Mouse (Mus musculus): Measurements from ENCODE around the gene Ptpre. TPM values are rescaled to one million over a fixed set of nuclear protein-coding genes. Genes with fewer than 3 reads are reported as not detected.
"Not testable (repeated sequence)": the region's sequence is repeated elsewhere in the genome, so short reads cannot be mapped to it uniquely, and the experiment has no call there.

Gene Ptpre
- 1.1 and 1.8 TPM in 2 replicates for polyA plus RNA-seq (2016; fragmentation: Nextera tagmentation; extraction: Ambion mirVana)

DNA sequence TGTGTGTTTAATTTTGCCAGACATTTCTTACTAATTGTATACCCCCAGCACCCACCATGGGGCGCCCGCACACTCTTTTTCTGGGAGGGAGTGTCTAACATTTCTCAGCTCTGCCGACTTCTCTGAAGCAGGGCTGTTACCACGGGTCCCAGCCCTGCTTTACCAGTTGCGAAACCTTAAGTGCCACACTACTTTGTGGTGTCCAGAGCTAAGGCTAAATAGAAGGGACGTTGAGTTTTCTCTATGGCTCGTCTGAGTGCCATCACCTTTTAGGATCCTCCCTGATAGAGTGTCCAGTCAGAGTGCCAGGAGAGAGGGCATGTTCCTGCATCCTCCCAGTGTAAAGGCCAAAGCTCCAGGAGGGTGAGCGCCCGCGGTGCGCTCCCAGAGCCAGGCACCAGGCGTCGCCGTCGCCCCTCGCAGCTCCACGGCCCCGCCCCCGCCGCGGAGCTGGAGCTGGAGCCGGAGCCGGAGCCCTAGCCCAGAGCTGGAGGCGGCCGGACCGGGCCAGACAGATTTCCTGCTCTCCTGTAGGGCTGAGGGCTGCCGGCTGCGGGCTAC lies at the start of gene Ptpre:
Gene Ptpre (plus strand): TSS at position 141 of the 561 bp plus-strand sequence.
- Histone ChIP-seq H3K27ac (peak within 1 kb of the TSS; percentile 26), H3K27me3 (ENCODE audit: insufficient read depth, poor library complexity, severe bottlenecking) (peaks cover 38% of the 10 kb centered on the region), H3K4me1 (peaks cover 9% of the 10 kb centered on the region), H3K4me3 (peak within 1 kb of the TSS; percentile 71), H3K9me3 (no peaks in the 10 kb centered on the region), H3K36me3 (no peaks in the 10 kb centered on the region)
- WGBS: 5% methylated on average over 28 of the region's 28 CpGs
- DNase-seq (ENCODE audit: low spot score): peak; percentile 84

- no peak overlapping the region for H3K4me3 ChIP-seq
- no peaks in the 10 kb centered on the region for H3K36me3 ChIP-seq
- peaks cover 16% of the 10 kb centered on the region for H3K4me1 ChIP-seq
- H3K9me3 ChIP-seq: no peaks in the 10 kb centered on the region
- peaks cover 32% of the 10 kb centered on the region for H3K27me3 ChIP-seq (ENCODE audit: insufficient read depth, poor library complexity, severe bottlenecking)
- no peak for DNase-seq (ENCODE audit: low spot score)
- H3K27ac ChIP-seq: no peak overlapping the region
- 65% methylated on average over 6 of the region's 6 CpGs for WGBS
Measured at GRCm38 (mm10) chr7:135488214-135488810, 49.0 kb upstream of the Ptpre start.

- H3K4me1 ChIP-seq: peaks cover 12% of the 10 kb centered on the region
- no peak overlapping the region for H3K4me3 ChIP-seq
- DNase-seq (ENCODE audit: low spot score): no peak
- H3K9me3 ChIP-seq: no peaks in the 10 kb centered on the region
- WGBS: 79% methylated on average over 9 of the region's 9 CpGs
- H3K27me3 ChIP-seq (ENCODE audit: insufficient read depth, poor library complexity, severe bottlenecking): peaks cover 18% of the 10 kb centered on the region
- H3K36me3 ChIP-seq: no peaks in the 10 kb centered on the region
- H3K27ac ChIP-seq: no peak overlapping the region
Measured at GRCm38 (mm10) chr7:135489724-135490499, 47.4 kb upstream of the Ptpre start.

DNA sequence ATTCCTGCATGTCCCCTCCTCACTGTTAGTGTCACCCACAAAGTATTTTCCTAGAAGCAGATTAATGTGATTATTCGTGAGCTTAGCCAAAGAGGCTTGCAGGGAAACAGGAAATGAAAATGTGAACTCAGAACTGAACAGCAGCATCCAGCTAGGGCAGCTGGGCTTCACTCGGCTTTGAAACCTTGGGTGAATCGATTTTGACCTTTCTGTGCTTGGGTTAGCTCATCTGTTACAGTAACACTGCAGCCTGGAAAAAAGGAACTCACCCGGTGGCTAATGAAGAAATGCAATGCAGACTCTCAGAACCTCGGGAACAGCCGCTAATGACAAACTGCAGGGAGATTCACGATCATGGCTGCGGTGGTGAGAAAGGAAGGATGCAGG lies 46.8 kb upstream of the Ptpre start:
- 57% methylated on average over 8 of the region's 8 CpGs for whole genome bisulfite sequencing
- no peak overlapping the region for H3K27ac ChIP-seq
- no peaks in the 10 kb centered on the region for H3K9me3 ChIP-seq
- no peak for DNase-seq (ENCODE audit: low spot score)
- H3K27me3 ChIP-seq (ENCODE audit: insufficient read depth, poor library complexity, severe bottlenecking): peaks cover 15% of the 10 kb centered on the region
- H3K4me1 ChIP-seq: peaks cover 7% of the 10 kb centered on the region
- no peak overlapping the region for H3K4me3 ChIP-seq
- H3K36me3 ChIP-seq: no peaks in the 10 kb centered on the region

- 41% methylated on average over 3 of the region's 3 CpGs for WGBS
- no peaks in the 10 kb centered on the region for H3K4me1 ChIP-seq
- DNase-seq (ENCODE audit: low spot score): no peak
Measured at GRCm38 (mm10) chr7:135495303-135495702, 42.0 kb upstream of the Ptpre start.

DNA sequence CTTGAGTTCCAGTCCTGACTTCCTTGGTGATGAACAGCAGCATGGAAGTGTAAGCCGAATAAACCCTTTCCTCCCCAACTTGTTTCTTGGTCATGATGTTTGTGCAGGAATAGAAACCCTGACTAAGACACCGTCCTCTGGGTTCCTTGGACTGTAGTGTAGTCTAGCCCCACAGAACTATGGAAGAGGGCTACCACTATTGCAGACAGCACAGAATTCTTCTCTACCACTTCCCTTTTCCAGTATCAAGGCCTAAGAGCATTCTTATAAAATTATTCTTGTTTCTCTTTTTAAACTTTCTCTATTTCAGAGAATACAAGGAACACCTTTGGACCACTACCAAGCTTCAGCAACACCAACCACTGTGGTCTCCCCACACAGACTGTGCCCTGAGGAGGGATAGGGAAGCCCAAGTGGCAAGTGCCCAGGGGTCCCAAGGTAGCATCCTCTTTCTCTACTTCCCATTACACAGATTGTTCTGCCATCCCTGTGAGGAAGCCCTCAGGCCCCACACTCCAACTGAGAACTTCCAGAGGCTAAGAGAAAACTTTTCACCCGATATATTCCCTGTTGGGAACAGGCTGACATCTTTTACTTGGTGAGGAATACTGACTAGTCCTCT lies 38.6 kb upstream of the Ptpre start:
- 72% methylated on average over 2 of the region's 3 CpGs for WGBS
- no peaks in the 10 kb centered on the region for H3K27me3 ChIP-seq (ENCODE audit: insufficient read depth, poor library complexity, severe bottlenecking)

More at GRCm38 (mm10) chr7:135495303-135495702, 42.0 kb upstream of the Ptpre start:
- no peak overlapping the region for H3K4me3 ChIP-seq
- H3K36me3 ChIP-seq: no peaks in the 10 kb centered on the region
- no peak overlapping the region for H3K27ac ChIP-seq
- no peaks in the 10 kb centered on the region for H3K27me3 ChIP-seq (ENCODE audit: insufficient read depth, poor library complexity, severe bottlenecking)
- H3K9me3 ChIP-seq: no peaks in the 10 kb centered on the region

DNA sequence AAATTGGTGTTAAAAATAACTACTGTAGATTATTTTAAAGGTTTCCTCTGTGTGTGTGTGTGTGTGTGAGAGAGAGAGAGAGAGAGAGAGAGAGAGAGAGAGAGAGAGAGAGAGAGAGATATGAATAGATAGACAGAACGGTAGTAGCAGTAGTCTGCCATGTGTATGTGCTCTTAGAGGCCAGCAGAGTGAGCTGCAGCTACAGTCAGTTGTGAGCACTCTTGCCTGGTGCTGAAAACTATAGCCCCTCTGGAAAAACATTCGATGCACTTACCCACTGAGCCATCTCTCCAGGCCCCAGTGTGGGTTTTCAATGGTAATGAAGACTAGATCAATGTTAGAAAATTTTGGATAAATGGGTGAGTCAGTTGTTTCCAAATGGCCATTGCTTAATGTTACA lies 37.9 kb upstream of the Ptpre start:
- H3K27ac ChIP-seq: no peak overlapping the region
- no peaks in the 10 kb centered on the region for H3K9me3 ChIP-seq
- DNase-seq (ENCODE audit: low spot score): no peak
- H3K36me3 ChIP-seq: no peaks in the 10 kb centered on the region
- 43% methylated on average over 2 of the region's 2 CpGs for WGBS
- H3K4me3 ChIP-seq: no peak overlapping the region
- H3K4me1 ChIP-seq: no peaks in the 10 kb centered on the region
- H3K27me3 ChIP-seq (ENCODE audit: insufficient read depth, poor library complexity, severe bottlenecking): no peaks in the 10 kb centered on the region

More for the DNA sequence above, 38.6 kb upstream of the Ptpre start:
- Histone ChIP-seq H3K36me3 (no peaks in the 10 kb centered on the region), H3K4me1 (no peaks in the 10 kb centered on the region), H3K9me3 (no peaks in the 10 kb centered on the region), H3K4me3 (no peak overlapping the region), H3K27ac (no peak overlapping the region)
- no peak for DNase-seq (ENCODE audit: low spot score)

DNA sequence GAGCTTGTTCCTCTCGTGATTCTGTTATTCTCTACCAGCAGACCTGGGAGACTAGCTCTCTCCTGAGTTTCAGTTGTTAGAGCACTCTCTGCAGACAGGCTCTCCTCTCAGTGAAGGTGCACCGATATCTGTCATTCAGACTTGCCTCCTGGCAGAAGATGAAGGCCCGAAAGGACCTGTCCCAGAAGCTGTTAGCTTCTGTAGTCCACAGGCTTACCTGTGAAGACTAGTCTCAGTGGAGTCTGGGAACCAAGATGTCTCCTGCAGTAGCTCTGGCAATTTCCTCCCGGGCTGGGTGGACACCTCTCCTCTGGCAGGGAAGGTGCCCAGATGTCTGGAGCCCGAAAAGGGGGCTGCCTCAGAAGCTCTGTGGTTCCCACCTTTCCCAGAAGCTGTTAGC lies 30.8 kb upstream of the Ptpre start:
- peak; percentile 70 for DNase-seq (ENCODE audit: low spot score)
- H3K9me3 ChIP-seq: not testable (repeated sequence)
- WGBS: 80% methylated on average over 5 of the region's 5 CpGs

GRCm38 (mm10) chr7:135508602-135509001 lies 28.7 kb upstream of the Ptpre start:
- Histone ChIP-seq H3K9me3 (no peaks in the 10 kb centered on the region), H3K4me3 (no peak overlapping the region), H3K27ac (no peak overlapping the region), H3K36me3 (no peaks in the 10 kb centered on the region), H3K27me3 (ENCODE audit: insufficient read depth, poor library complexity, severe bottlenecking) (no peaks in the 10 kb centered on the region), H3K4me1 (no peaks in the 10 kb centered on the region)
- no peak for DNase-seq (ENCODE audit: low spot score)
- 84% methylated on average over 4 of the region's 4 CpGs for WGBS

More for the DNA sequence above, 30.8 kb upstream of the Ptpre start:
- not testable (repeated sequence) for H3K27me3 ChIP-seq (ENCODE audit: insufficient read depth, poor library complexity, severe bottlenecking); H3K4me3 ChIP-seq; H3K36me3 ChIP-seq; H3K4me1 ChIP-seq; H3K27ac ChIP-seq

GRCm38 (mm10) chr7:135509272-135509671 lies 28.0 kb upstream of the Ptpre start:
- Histone ChIP-seq H3K36me3 (no peaks in the 10 kb centered on the region), H3K27ac (no peak overlapping the region), H3K4me1 (no peaks in the 10 kb centered on the region), H3K27me3 (ENCODE audit: insufficient read depth, poor library complexity, severe bottlenecking) (no peaks in the 10 kb centered on the region), H3K9me3 (no peaks in the 10 kb centered on the region), H3K4me3 (no peak overlapping the region)
- no peak for DNase-seq (ENCODE audit: low spot score)
- WGBS: 91% methylated on average over 3 of the region's 3 CpGs

DNA sequence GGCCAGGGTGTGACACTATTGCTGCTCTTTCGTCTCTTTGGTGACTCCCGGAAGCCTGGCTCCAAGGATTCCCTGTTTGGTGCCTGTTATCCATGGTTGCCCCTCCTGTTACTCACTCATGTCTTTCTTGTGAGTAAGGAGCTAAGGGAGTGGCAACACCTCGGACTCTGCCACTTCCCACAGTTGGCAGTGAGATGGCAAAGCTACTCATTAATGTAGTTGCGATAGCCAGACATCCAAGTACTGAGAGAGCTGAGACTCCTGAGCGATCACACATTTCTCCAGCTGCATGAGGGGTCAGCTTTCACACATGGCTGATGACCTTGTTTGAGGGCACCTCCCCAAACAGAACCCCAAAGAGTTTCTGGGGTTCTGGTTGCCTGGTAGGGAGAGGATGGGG lies 26.9 kb upstream of the Ptpre start:
- Histone ChIP-seq H3K4me3 (no peak overlapping the region), H3K4me1 (no peaks in the 10 kb centered on the region), H3K27ac (no peak overlapping the region), H3K27me3 (ENCODE audit: insufficient read depth, poor library complexity, severe bottlenecking) (no peaks in the 10 kb centered on the region), H3K36me3 (no peaks in the 10 kb centered on the region), H3K9me3 (no peaks in the 10 kb centered on the region)
- no peak for DNase-seq (ENCODE audit: low spot score)
- WGBS: 75% methylated on average over 5 of the region's 5 CpGs

DNA sequence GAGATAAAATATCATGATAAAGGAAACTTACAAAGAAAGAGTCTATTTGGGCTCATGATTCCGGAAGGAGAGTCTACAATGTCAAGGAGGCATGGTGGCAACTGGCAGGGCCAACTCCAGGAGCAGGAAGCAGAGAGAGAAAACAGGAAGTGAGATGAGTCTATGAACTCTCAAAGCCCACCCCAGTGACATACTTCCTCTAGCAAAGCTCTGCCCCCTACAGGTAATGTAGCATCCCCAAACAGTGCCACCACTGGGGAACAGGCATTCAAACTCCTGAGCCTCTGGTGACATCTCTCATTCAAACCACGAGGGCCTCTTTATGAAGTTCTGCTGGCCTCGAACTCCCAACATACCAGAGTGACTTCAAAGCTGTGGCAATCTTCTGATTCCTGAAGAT lies 25.6 kb upstream of the Ptpre start:
- H3K27me3 ChIP-seq (ENCODE audit: insufficient read depth, poor library complexity, severe bottlenecking): no peaks in the 10 kb centered on the region
- 71% methylated on average over 3 of the region's 3 CpGs for WGBS
- no peaks in the 10 kb centered on the region for H3K36me3 ChIP-seq
- H3K9me3 ChIP-seq: no peaks in the 10 kb centered on the region
- no peak overlapping the region for H3K4me3 ChIP-seq
- DNase-seq (ENCODE audit: low spot score): peak; percentile 43
- H3K4me1 ChIP-seq: no peaks in the 10 kb centered on the region
- H3K27ac ChIP-seq: no peak overlapping the region

GRCm38 (mm10) chr7:135517191-135517590 lies 20.1 kb upstream of the Ptpre start:
- Histone ChIP-seq H3K4me3 (no peak overlapping the region), H3K9me3 (no peaks in the 10 kb centered on the region), H3K4me1 (no peaks in the 10 kb centered on the region), H3K27me3 (ENCODE audit: insufficient read depth, poor library complexity, severe bottlenecking) (no peaks in the 10 kb centered on the region), H3K36me3 (no peaks in the 10 kb centered on the region), H3K27ac (no peak overlapping the region)
- 49% methylated on average over 4 of the region's 4 CpGs for WGBS
- peak; percentile 61 for DNase-seq (ENCODE audit: low spot score)
